Mouse (Mus musculus) layer of hippocampus, adult 8-10 months (tissue): Measurements from ENCODE around the gene Antxrl. TPM values are rescaled to one million over a fixed set of nuclear protein-coding genes. Genes with fewer than 3 reads are reported as not detected.

Experiments
- DNase-seq, 2 experiments: peaks; one replicate each; pipeline ENCODE4 v3.0.0; 2022; ENCODE audit warnings: low spot score in 2 of 2
- total RNA-seq, 4 experiments: library from RNA; stranded (reverse); gene quantifications; 2 replicates each; pipeline ENCODE4 v1.2.4; 2022

Antxrl gene
- not detected for total RNA-seq

DNA sequence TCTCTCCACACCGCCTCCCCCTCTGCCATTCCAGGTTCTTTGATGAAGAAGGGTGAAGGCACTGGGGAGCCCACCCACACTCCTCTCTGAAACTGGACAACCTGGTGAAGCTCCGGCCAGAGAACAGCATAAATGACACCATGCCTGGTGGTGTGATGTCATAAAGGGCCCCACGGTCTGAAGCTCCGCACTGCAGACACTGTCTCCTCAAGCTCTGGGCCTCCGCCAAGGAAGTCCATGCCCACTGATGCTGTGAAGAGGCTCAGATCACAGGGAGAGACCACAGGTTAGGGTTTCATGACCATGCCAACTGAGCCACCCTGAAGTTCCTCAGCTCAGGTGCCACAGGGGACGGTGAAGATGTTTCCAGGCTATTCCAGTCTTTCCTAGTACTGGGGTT lies at the start of gene Antxrl:
Antxrl (plus strand) TSS at position 192 of the 400 bp plus-strand sequence.
- DNase-seq = no peak

DNA sequence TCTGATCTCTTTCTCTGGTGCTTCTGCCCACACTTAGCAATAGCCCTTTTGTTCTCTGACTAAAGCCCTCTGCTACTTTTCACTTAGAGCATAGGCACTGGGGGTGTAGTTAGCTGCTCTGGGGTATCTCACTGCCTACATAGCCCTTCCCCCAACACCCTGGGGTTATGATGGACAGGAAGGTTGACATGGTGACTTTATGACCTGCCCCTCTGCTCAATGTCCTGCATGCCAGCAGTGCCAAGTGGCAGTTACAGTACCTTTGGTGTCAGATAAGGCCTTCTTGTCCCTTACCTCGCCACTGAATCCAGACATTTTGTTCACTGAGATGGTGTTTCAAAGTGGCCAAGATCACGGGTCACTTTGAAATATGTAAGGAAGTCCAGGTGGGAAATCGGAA lies 37.4 kb upstream of the Antxrl start, which contains the start of gene Gm30083:
Gm30083 (minus strand) TSS at position 120 of the 400 bp plus-strand sequence.
- DNase-seq = no peak

DNA sequence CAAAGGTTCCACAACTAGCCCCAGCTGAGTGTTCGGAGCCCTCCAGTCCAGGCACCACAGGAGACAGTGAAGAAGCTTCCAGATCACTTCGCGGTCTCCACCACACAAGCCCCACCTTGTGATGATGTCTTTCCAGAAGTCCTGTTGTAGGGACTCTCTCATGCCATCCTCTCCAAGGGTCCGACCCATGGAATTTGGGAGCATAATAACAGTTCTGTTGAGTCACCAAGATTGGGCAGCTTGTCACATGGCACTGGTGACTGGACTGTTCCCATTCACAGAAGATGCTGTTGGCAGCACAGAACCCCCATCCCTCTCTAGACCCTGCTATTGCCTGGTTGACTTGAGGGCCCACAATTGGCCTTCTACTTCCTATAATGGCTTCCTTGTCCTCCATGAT lies 36.1 kb upstream of the Antxrl start, which contains the start of gene Gm5460:
Gm5460 (plus strand) TSS at position 378 of the 400 bp plus-strand sequence.
- DNase-seq = no peak

DNA sequence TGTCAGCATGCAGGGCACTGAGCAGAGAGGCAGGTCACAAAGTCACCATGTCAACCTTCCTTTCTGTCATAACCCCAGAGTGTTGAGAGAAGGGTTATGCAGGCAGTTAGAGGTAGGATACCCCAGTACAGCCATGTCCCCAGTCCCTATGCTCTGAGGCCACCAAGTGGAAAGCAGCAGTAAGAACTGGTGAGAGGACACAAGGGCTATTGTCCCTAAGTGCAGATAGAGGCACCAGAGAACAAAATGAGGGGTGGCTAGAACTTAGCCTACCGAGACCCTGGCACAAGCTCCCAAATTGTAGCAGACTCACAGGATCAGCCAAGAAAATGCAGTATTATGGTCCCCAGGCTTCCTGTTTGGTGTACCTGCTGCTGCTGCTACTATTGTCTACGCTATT lies 35.6 kb upstream of the Antxrl start:
- no peak for DNase-seq

DNA sequence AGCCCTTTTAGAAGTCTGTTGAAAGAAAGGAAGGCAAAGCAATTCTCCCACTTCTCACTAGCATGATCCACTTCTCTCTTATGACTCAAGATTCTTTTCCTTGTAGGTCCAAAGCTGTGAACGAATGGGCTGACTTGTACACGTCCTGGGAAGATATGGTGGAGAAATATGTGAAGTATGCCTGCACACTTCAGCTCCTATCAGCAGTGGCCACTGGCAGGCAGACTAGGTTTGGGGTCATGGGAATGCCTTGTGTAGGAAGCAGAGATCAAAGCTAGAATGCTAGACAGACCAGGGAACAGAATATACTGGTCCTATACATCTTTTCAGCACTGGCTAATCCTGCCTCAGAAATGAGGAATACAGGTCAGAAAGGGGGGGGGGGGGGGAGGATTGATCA lies 25.8 kb upstream of the Antxrl start:
- no peak for DNase-seq

DNA sequence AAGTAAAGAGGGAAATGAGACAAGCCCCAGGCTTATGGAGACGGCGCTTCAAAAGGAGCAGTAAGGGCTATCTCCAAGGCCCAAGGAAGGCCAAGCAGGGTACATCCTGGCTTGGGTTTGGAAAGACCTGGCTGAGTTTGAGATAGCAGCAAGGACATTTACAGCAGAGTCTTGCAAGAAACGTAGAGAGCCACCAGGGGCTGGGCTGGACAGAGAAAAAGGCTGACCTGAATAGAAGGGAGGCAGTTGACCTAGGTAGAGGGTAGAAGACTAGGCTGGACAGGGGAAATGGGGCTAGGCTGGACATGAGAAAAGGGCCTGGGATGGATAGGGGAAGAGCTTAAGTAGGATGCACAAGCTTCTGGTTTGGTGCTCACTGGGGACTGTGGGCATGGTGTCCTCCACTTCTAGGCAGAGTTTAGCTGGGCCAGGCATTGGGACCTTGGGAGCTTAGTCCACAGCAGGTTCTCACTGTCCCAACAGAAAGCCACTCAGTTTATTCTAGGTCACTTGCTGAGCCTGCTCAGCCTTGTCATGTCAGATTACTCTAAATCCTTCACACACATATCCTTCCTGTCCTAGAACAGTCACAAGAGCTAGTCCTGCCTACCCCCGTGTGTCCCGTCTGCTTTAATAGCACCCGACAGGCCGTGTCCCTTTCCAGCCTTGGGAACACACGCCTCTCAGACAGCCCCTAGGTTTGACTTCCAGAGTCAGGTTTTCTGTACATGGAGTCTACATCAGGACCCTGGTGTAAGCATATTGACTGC lies 18.5 kb upstream of the Antxrl start:
- DNase-seq = no peak

DNA sequence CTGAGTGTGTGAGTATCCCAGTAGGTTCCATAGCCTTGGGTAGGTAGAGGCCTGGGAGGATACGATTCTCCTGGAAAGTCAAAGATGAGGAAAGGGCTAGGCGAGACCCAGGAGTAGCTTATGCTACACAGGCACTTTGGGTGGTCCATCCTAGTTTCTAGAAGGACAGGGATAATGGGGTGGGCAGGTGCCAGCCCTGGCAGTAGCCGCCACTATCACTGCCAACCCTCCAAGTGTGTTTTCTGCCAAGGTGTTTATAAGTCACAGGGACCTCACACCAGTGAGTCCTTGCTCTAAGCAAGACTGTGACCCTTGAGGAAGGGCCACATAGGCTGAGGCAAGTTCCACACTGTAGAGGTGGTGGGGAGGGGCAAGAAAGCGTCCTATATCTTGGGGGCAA lies 11.3 kb upstream of the Antxrl start:
- no peak for DNase-seq

DNA sequence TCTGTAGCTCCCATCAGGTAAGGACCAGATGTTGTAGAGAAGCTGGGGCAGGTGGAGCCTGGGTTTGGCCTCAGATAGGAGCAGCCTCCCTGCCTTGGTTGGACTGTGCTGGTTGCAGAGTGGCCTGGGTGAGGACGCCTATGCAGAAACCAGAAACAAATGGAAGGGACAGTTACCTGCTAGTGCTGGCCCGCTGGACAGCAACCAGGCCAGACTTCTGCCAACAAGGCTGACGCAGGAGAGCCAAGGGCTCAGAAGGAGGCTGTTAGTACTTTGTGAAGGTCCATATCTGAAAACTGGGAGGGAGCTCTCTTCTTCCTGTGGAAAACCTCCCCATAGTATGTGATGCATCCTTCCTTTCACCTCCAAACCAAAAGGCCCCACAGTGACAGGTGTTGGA lies 9.2 kb upstream of the Antxrl start:
- no peak for DNase-seq

DNA sequence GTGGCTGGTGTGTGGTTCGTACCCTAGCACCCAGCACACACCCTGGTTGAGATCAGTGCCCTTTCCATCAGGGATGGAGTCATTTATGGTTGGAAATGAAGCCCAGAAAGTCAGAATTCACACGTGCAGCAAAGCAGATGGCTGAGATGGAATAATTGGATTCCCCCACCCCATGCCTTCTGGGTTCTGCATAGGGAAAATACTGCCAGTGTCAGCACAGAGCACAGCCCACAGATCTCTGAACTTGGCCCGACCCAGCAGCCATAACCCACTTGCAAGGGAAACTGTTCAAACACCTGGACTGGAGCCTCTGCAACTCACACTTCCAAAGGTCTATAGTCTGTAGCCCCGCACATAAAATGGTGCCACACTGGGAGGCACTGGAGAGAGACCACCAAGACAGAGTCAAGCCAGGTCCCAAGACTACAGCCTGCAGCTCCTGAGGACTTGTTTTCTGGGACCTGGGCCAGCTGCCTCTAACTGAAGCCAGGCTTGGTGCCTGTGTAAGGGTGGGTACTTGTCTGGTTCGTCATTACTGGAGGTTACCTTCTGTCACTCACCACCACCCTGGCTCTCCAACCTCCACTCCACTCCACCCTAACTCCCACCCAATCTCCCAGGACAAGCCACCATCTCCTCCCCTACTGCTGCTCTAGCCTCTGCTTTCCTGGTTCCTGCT lies 2.3 kb upstream of the Antxrl start:
- no peak for DNase-seq

DNA sequence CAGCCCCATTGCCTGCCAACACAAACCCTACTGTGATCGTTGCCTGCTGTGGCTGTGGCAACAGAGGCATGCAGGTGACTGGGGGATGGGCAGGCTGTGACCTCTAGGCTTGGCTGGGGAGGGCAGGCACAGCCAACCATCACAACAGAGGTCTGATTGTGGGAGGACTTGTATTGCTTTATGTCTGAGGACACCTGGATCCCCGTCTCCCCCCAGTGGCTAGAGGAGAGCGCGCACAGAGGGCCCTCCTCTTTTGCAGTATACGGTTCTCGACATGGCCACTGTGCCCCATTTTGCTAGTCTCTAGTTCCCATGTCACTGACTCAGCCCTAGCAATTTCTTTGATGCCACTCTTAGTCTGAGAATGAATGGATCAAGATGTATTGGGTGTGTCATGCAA lies 19.2 kb downstream of the Antxrl start:
- DNase-seq = no peak

DNA sequence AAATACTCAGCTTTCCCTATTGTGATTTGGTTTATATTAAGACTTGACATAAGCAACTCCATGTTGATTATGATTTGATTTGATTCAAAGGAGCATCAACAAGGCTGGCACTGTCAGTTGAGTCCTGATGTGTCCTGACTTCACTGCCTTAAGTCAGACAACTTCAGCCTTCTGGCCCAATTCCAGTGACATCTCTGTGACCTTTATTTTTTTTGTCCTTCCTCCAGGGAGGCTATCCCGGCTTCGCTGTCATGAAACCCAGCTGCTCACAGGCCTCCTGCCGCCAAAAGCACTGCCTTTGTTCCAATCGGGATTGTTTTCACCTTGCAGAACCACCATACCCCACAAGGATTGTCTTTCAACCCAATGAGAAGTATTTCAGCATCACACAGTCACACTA lies 22.8 kb downstream of the Antxrl start:
- no peak for DNase-seq

DNA sequence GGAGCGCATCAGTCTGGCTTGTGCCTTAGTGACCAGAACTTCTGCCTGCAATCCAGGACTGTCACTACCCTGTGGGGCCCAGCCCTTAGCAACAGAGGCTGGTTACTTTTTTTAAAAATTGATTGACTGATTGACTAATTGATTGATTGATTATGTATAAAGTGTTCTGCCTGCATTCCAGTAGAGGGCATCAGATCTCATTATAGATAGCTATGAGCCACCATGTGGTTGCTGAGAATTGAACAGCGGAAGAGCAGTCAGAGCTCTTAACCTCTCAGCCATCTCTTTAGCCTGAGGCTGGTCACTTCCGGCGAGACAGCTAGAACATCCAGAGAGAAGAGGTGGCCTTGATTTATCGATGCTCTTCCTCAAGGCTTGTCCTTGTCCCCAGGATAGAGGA lies 24.7 kb downstream of the Antxrl start:
- no peak for DNase-seq

DNA sequence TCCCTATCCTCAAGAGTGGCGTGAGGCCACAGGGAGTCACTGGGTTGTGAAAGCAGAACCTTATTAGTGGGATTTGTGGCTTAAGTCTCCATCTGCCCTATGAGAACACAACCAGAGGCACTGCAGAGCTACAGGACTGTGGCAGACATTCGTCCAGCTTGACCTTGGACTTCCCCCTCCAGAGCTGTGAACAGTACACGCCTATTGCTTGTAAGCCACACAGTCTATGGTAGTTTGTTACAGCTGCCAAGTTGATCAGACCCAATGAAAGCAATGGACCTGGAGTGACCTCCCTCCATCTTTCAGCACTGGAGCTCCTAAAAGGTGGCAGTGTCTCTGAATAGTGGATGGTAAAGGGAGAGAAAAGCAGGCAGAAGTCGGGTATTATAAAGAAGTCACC lies 25.8 kb downstream of the Antxrl start:
- DNase-seq = no peak

DNA sequence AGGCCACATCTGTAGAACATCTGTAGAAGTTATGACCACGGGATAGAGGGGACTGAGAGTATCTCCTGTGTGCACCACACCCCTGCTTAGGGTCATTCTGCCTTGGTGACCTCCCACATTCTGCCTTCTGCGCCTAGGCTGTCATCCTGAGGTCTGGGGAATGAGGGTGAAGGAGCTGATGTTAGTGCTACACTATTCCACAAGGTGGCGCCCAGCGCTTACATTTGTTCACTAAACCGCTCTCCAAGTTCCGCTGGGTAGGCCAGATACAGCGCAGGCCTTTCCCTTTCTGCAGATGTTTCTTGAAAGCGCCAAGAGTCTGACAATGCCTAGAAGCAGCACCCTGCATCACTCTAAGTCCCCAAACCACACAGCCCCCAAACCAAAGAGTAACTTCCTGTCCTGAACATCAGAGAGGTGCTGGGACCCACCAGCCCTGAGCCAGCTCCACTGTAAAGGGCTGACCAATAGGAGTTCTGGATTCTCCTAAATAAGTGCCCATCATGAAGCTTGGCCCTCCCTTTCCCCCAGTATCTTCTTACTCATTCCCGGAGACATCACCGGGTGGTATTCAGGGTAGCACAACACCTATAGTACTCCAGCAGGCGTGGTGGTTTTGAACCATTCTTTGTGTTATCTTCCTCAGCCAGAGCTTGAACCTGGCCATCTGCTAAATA lies 28.0 kb downstream of the Antxrl start:
- DNase-seq = peak; percentile 35 to 67

DNA sequence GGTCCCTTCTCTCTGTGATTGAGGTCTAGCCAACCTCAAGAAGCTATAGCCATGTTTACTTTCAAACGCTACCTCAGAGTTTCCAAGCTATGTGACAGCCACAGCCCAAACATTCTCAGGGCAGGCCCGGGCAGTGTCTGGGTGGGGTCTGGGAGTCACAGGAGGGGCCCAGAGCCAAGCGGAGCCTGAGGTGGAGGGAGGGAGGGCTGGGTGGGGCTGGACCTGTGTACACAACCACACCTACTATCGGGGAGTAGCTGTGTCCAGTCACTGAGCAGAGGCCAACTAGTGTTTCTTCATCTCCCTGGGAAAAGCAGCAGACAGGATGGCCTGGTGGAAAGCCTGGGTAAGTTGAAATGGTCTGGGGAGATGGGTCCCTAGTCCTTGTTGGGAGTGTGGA lies 33.2 kb downstream of the Antxrl start, which contains the start of gene Anxa8:
Anxa8 (plus strand) TSS at position 251 of the 400 bp plus-strand sequence.
- no peak for DNase-seq

DNA sequence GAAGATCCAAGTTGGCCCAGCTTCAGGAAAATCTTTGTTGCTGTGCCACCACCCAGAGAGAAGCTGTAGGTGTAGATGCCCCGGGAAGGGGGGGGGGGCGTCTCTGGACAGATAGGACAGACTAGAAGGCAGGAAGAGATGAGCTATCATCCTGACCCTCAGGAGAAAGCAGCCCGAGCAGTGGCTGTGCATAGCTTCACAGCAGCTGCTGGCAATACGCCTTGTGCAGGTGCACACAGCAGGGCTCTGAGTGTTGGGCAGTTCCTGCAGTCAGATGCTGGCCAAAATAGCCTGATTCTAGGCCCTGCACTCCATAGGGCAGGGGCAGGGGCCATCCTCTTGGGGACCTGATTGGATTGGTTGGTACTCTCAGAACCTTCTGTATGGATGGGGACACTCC lies 34.3 kb downstream of the Antxrl start:
- no peak for DNase-seq

DNA sequence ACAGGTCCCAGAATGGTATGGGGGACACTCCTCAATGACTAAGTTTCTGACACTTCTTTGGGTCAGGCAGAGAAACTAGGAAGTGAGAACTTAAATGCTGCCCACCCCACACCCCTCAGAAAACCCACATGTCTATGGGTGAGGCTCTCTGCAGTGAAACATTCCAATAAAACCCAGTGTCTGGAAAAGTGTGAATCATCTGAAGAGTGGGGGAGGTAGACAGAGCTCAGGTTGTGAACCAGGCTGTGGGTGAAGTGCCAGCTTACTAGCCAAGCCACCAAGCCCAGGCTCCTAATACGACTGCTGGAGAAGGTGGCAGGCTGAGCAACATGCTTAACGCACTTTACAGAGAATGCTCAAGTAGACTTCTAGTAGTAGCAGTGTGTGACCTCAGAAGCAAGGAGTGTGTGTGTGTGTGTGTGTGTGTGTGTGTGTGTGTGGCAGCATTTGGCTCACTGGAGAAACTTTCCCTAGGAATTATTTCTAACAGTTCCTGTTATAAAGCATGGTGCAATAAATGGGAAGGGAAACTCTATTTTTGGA lies 35.4 kb downstream of the Antxrl start:
- DNase-seq = no peak

DNA sequence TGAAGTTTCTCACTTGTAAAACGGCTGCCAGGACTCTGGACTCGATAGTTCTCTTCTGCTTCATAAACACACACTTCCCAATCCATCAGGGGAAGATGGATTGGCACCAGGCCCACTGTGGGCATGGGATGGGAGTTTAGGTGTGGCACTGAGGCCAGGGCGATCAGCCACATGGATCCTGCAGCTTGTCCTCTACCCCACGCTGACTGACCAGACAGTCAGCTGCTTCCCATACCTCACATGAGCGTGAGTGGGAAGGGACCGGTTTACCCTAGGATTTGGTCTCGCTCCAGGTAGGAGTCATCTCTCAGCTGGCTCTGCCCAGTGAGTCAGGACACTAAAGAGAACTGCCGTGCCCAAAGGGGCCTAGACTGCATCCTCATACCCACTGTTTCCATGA lies 37.3 kb downstream of the Antxrl start:
- DNase-seq = no peak

DNA sequence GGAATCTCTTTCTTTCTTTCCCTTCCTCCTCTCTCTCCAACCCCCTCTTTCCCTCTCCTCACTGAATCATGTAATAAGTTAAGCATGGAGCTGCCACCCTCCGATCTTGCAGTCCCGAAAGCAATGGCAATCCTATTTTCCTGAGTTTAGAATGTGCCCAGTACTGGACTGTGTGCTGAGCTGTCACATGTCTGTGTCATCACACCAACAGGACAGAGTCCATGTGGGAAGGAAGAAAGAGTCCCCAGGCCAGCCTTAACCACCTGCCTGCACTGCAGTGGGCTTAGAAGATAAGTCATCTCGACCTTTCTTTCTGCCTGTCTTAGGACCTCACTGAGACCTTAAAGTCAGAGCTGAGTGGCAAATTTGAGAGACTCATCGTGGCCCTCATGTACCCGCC lies 39.0 kb downstream of the Antxrl start:
- DNase-seq = no peak

DNA sequence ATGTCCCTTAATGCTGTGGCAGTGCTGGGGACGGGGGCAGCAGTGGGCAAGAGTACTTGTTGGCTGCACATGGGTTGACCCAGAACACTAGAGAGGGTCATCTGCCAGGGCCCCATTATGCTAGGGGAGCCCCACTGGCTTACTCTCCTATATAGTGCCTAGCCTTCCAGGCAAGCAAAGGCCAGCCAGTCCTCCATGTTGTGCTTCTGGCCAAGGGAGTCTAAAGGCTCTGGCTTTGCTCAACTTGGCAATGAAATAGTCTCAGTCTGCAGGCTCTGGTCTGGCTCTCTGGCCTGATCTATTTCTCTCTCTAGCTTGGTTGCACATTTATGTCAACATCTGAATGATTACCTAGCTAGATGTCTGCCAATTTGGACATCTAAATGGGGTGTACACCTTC lies 40.3 kb downstream of the Antxrl start:
- no peak for DNase-seq

DNA sequence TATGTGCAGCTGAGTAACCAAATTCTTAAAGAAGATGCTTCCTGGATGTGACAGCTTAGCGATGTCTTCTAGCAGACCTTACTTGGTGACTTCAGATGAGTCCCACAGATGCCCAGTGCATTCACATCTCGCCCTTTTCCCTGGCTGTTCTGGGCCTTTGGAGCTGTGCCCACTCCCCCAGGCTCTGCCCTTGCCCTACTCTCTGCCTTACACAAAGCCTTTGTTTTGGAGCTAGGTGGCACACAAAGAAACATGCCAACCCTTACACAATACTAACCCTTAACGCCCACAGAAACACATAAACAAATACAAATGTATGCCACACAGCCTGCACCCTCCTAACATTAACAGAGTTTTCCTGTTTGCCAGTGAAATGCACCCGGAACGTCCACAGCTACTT lies 43.7 kb downstream of the Antxrl start:
- DNase-seq = no peak

DNA sequence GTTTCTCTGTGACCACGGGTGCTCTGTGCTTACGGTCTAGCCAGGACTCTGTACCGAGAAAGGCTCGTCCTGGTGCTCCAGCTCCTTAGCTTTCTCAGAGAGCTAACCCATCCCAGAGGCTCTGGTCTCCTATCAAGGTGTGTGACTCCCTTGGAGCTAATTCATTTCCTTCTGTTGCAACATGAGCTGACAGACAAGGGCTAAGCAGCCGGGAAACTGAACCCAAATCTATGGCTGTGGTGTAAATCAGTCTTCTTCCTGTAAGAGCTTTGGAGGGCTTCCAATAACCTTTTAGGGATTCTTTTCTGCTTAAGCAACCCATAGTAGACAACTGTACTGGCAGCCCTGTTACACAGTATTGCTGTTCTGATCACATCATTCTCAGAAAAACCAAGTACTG lies 50.1 kb downstream of the Antxrl start, which contains the start of gene A630023A22Rik:
A630023A22Rik (minus strand) TSS at position 154 of the 400 bp plus-strand sequence.
- no peak for DNase-seq
